Mouse (Mus musculus) lung, embryonic 14.5 days (tissue): ENCODE measurements at regions not wholly inside any gene's neighbourhood (a gene's known extent, or its start where the extent isn't known, plus 50 kb on each side); places are given as distances from the start of the nearest gene placed in this dataset.

Experiments
- ATAC-seq: fragments of 200-750 bp; cut with Nextera tagmentation; 2 replicates; pipeline ENCODE4 v1.8.0; 2017; ENCODE audit warnings: mild to moderate bottlenecking, moderate TSS enrichment, moderate library complexity; ENCODE audit not compliant: insufficient read depth
- DNase-seq: peaks from one replicate; pipeline ENCODE4 v3.0.0-alpha.2; 2015
- H3K27ac ChIP-seq: fragments of 300-500 bp; sonication (generic); 2 replicates; pipeline ENCODE4 v1.5.1; 2014; ENCODE audit warnings: low read depth, mild to moderate bottlenecking, moderate library complexity
- H3K27me3 ChIP-seq: fragments of 300-500 bp; sonication (generic); 2 replicates; pipeline ENCODE4 v1.6.1; 2014; ENCODE audit warnings: low read length, control low read depth; ENCODE audit not compliant: insufficient read depth
- H3K36me3 ChIP-seq: fragments of 300-500 bp; sonication (generic); 2 replicates; pipeline ENCODE4 v1.6.1; 2014; ENCODE audit warnings: control low read depth; ENCODE audit not compliant: insufficient read depth
- H3K4me1 ChIP-seq: fragments of 300-500 bp; sonication (generic); 2 replicates; pipeline ENCODE4 v1.6.1; 2014; ENCODE audit warnings: antibody characterized with exemption, control low read depth; ENCODE audit not compliant: insufficient read depth
- H3K4me2 ChIP-seq: fragments of 300-500 bp; sonication (generic); 2 replicates; pipeline ENCODE4 v1.6.1; 2014; ENCODE audit warnings: mild to moderate bottlenecking
- H3K4me3 ChIP-seq: fragments of 300-500 bp; sonication (generic); 2 replicates; pipeline ENCODE4 v1.5.1; 2014; ENCODE audit warnings: low read depth, low read length
- H3K9ac ChIP-seq: fragments of 300-500 bp; sonication (generic); 2 replicates; pipeline ENCODE4 v1.6.1; 2014
- H3K9me3 ChIP-seq: fragments of 300-500 bp; sonication (generic); 2 replicates; pipeline ENCODE4 v1.6.1; 2016; ENCODE audit warnings: low read depth, low read length, control low read depth
- CTCF ChIP-seq: IDR thresholded peaks from 2 replicates; pipeline ENCODE4 v1.5.1; 2016; ENCODE audit warnings: antibody characterized with exemption, low read depth
- WGBS: fragments of 180-500 bp; shearing (Covaris S2); extraction: QIAGEN DNeasy Blood & Tissue Kit; methylation state at CpG from one replicate; pipeline ENCODE4 v1.1.7; 2014; 5-methylcytosine and 5-hydroxymethylcytosine counted together

DNA sequence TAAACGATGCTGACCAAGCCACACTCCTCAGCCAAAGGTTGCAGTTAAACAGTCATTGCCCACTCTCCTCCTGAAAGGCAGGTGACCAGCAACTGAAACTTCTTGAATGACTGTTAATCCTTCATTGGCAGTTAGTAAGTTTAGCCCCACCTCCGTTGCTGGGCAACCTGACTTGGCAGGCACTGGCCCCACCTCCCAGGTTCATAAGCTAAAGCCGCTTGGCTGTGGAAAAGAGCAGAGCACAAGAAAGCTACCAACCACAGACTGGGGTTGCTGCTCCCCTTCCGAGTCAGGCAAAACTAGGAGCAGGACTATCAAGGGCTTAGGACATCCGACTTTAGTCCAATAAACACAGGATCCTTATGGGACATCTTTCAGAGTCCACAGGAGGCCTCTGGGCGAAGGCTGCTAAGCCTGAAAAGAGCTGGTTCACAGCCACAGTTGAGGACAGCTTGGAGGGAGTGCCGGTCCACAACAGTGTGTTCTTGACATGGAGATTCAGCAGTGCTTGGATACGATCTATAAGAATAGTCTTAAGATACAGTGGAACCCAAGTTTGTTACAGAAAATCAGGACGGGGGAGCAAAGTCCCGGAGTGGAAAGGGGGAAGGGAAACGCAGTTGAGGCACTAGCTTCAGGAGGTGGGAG is 67.7 kb upstream of the Kcnma1 start:
- WGBS = 24% methylated on average over 11 of the region's 11 CpGs

DNA sequence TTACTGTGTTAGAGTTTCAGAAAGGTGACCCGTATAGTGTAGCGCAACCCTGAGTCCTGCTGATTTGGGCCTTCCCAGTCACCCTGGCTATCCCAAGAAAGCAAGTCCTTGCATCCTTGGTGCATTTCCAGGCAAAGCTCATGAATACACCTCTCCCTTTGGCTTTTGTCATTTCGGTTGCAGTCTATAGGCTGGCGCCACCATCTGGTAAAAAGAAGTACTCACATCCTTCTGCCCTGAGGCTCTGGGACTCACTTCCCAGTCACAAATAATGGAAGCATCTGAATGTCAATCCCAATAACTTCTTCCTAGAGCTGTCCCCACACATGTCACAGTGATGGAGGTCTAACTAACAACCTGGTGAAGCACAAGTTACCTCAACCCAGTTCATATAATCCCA is 54.4 kb upstream of the Kcnma1 start:
- WGBS = 60% methylated on average over 4 of the region's 4 CpGs
- peak; percentile 31 for DNase-seq
- H3K27me3 ChIP-seq = no peaks in the 10 kb centered on the region

More for the DNA sequence above, 67.7 kb upstream of the Kcnma1 start:
- H3K4me1 ChIP-seq = no peaks in the 10 kb centered on the region
- H3K9me3 ChIP-seq = no peaks in the 10 kb centered on the region
- no peak overlapping the region for H3K4me3 ChIP-seq
- DNase-seq (peak; percentile 66), ATAC-seq (peak; percentile 49; the same call in 1 of the 2 replicates)
- no peak overlapping the region for H3K9ac ChIP-seq
- H3K27ac ChIP-seq = no peak overlapping the region
- no peaks in the 10 kb centered on the region for H3K36me3 ChIP-seq
- H3K4me2 ChIP-seq = peak overlapping the region; percentile 43
- TF ChIP-seq CTCF = no peak
- H3K27me3 ChIP-seq = no peaks in the 10 kb centered on the region

DNA sequence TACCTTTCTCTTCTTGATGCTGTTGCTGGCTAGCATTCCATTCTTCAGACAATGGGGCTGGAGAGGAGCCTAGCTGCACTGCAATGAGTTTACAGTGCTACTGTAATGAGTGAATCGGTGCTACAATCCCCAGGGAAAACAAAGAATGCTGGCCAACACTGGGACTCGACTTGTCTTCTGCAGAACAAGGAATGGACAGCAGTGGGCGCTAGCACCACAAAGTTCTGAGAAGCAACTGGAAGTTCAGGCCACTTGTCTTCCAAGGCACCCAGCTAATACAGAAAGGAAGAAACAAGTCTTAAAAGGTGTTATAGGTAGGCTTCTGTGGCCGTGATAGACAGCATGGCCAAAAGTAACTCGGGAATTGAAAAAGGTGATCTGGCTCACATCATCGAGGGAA is 53.4 kb upstream of the Kcnma1 start:
- H3K27me3 ChIP-seq = no peaks in the 10 kb centered on the region
- no peak for ATAC-seq
- peak; percentile 87 for DNase-seq
- no peaks in the 10 kb centered on the region for H3K4me1 ChIP-seq
- H3K9ac ChIP-seq = no peak overlapping the region
- WGBS = 39% methylated on average over 6 of the region's 6 CpGs
- no peaks in the 10 kb centered on the region for H3K36me3 ChIP-seq
- no peaks in the 10 kb centered on the region for H3K9me3 ChIP-seq
- no peak overlapping the region for H3K4me3 ChIP-seq
- H3K27ac ChIP-seq = no peak overlapping the region
- no peak overlapping the region for H3K4me2 ChIP-seq
- TF ChIP-seq CTCF = peak; percentile 90

More for the DNA sequence above, 54.4 kb upstream of the Kcnma1 start:
- Histone ChIP-seq H3K36me3 (no peaks in the 10 kb centered on the region), H3K4me1 (no peaks in the 10 kb centered on the region), H3K27ac (no peak overlapping the region), H3K4me3 (no peak overlapping the region), H3K9me3 (no peaks in the 10 kb centered on the region), H3K4me2 (no peak overlapping the region), H3K9ac (no peak overlapping the region)
- no peak for ATAC-seq
- peak; percentile 45 for TF ChIP-seq CTCF

DNA sequence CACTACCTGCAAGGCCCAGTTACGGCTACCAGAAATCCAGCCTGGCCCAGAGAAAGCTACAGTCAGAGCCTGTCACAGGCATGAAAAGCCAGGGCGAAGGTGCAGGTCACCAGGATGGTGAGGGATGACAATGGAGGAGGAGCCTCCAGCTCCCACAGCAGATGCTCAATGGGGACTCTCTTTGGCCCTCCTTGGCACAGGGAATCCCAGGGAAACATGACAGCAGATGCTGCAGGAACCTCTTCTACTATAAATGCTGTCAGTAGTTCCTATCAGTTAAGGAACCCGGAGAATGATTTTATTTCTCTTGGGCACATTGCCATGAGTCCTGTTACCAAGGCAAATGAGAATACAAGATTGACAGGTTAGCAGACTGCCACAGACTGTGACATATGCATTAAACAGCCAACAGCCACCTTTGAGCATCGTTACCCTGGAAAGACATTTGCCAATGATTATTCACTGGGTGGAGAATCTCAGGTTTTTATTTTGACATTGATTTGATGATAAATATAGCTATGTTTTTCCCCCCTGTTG is 51.0 kb upstream of the Kcnma1 start:
- no peak for ATAC-seq
- Histone ChIP-seq H3K4me3 (no peak overlapping the region), H3K4me2 (no peak overlapping the region), H3K9me3 (no peaks in the 10 kb centered on the region), H3K27me3 (no peaks in the 10 kb centered on the region), H3K36me3 (no peaks in the 10 kb centered on the region), H3K9ac (no peak overlapping the region), H3K4me1 (no peaks in the 10 kb centered on the region), H3K27ac (no peak overlapping the region)
- 70% methylated on average over 4 of the region's 4 CpGs for WGBS
- no peak for DNase-seq
- no peak for TF ChIP-seq CTCF
